Mouse (Mus musculus): ENCODE data around the gene Sun2. TPM values are rescaled to one million over a fixed set of nuclear protein-coding genes. Genes with fewer than 3 reads are reported as not detected.
A peak's percentile ranks its signal among the peaks of the same experiment; 100 is the strongest.

The Sun2 gene
- total RNA-seq, 2 experiments from 2014 or later, result 23.5 to 23.7 TPM

GRCm38 (mm10) chr15:79688268-79688956 lies 53.9 kb downstream of the Sun2 start:
- no peak for DNase-seq (ENCODE audit: extremely low spot score in 1 of 2, low spot score in 1 of 2)

- DNase-seq (ENCODE audit: extremely low spot score in 1 of 2, low spot score in 1 of 2), result peak; percentile 93 to 99
Measured at GRCm38 (mm10) chr15:79687646-79688267, 54.6 kb downstream of the Sun2 start, which contains the start of gene Josd1. Gene Josd1 (minus strand): TSS chr15:79687919.

GRCm38 (mm10) chr15:79687175-79687574 lies 55.2 kb downstream of the Sun2 start:
- peak in 1 of 2 experiments; percentile 31 for DNase-seq (ENCODE audit: extremely low spot score in 1 of 2, low spot score in 1 of 2)

GRCm38 (mm10) chr15:79686046-79686869 lies 56.1 kb downstream of the Sun2 start:
- no peak for DNase-seq (ENCODE audit: extremely low spot score in 1 of 2, low spot score in 1 of 2)

- no peak for DNase-seq (ENCODE audit: extremely low spot score in 1 of 2, low spot score in 1 of 2)
Measured at GRCm38 (mm10) chr15:79685141-79685641, 57.1 kb downstream of the Sun2 start.

GRCm38 (mm10) chr15:79684616-79685015 lies 57.7 kb downstream of the Sun2 start:
- no peak for DNase-seq (ENCODE audit: extremely low spot score in 1 of 2, low spot score in 1 of 2)

- DNase-seq (ENCODE audit: extremely low spot score in 1 of 2, low spot score in 1 of 2), result no peak
Measured at GRCm38 (mm10) chr15:79683707-79684465, 58.5 kb downstream of the Sun2 start.

GRCm38 (mm10) chr15:79683146-79683545 lies 59.2 kb downstream of the Sun2 start:
- no peak for DNase-seq (ENCODE audit: extremely low spot score in 1 of 2, low spot score in 1 of 2)

- DNase-seq (ENCODE audit: extremely low spot score in 1 of 2, low spot score in 1 of 2), result no peak
Measured at GRCm38 (mm10) chr15:79681973-79682372, 60.4 kb downstream of the Sun2 start.

- DNase-seq (ENCODE audit: extremely low spot score in 1 of 2, low spot score in 1 of 2), result no peak
Measured at GRCm38 (mm10) chr15:79677936-79678335, 64.4 kb downstream of the Sun2 start.

Other genes with a start within 250 kb of the Sun2 start
- gene Kcnj4, start 237.3 kb downstream of the Sun2 start, total RNA-seq (2021), result 10 to 100 TPM; 85.0 to 86.9 TPM
- gene Kdelr3, start 226.1 kb downstream of the Sun2 start, total RNA-seq (2021), result under 1 TPM; 0.37 to 0.68 TPM
- 100 to 1,000 TPM; 275 to 348 TPM for gene Ddx17, start 195.8 kb downstream of the Sun2 start, total RNA-seq (2021)
- gene Dmc1, start 137.4 kb downstream of the Sun2 start, total RNA-seq (2021), result under 1 TPM; 0.57 to 0.92 TPM
- 10 to 100 TPM in 1 of 2 experiments, 1 to 10 TPM in 1; 6.0 to 11.5 TPM for gene Fam227a, start 83.6 kb downstream of the Sun2 start, total RNA-seq (2021)
- 10 to 100 TPM; 51.8 to 54.2 TPM for gene Cby1, start 83.3 kb downstream of the Sun2 start, total RNA-seq (2021)
- gene Tomm22, start 71.7 kb downstream of the Sun2 start, total RNA-seq (2021), result 100 to 1,000 TPM; 100 to 107 TPM
- gene Josd1, start 54.6 kb downstream of the Sun2 start, total RNA-seq (2021), result 10 to 100 TPM; 49.4 to 53.2 TPM
- 10 to 100 TPM; 46.2 to 52.6 TPM for gene Gtpbp1, start 51.7 kb downstream of the Sun2 start, total RNA-seq (2021)
- 10 to 100 TPM; 53.0 to 59.4 TPM for gene Dnal4, start 35.3 kb upstream of the Sun2 start, total RNA-seq (2021)
- gene Nptxr, start 62.2 kb upstream of the Sun2 start, total RNA-seq (2021), result 100 to 1,000 TPM; 773 to 802 TPM
- 10 to 100 TPM; 16.8 to 30.2 TPM for gene Npcd, start 91.7 kb upstream of the Sun2 start, total RNA-seq (2021)
- 100 to 1,000 TPM; 397 to 421 TPM for gene Cbx6, start 92.2 kb upstream of the Sun2 start, total RNA-seq (2021)
- 1 to 10 TPM; 3.7 to 5.0 TPM for gene Apobec3, start 149.1 kb upstream of the Sun2 start, total RNA-seq (2021)
- 10 to 100 TPM; 32.1 to 35.7 TPM for gene Cbx7, start 228.6 kb upstream of the Sun2 start, total RNA-seq (2021)

Measured in layer of hippocampus, postnatal 25 days (tissue).